Mouse (Mus musculus): ENCODE data around the gene Tmx4. TPM values are rescaled to one million over a fixed set of nuclear protein-coding genes. Genes with fewer than 3 reads are reported as not detected.

The Tmx4 gene
- total RNA-seq, 4 experiments from 2014 or later = 163 to 186 (median 170) TPM

- no peak for DNase-seq (ENCODE audit: low spot score in 2 of 2)
These were observed 84.5 kb downstream of the Tmx4 start for GRCm38 (mm10) chr2:134559422-134559821.

GRCm38 (mm10) chr2:134554221-134554727, 89.7 kb downstream of the Tmx4 start, which contains the start of gene Hao1:
Hao1 (minus strand) TSS chr2:134554368.
- DNase-seq (ENCODE audit: low spot score in 2 of 2) = no peak

GRCm38 (mm10) chr2:134552358-134552757, 91.6 kb downstream of the Tmx4 start:
- no peak for DNase-seq (ENCODE audit: low spot score in 2 of 2)

GRCm38 (mm10) chr2:134549770-134550169, 94.2 kb downstream of the Tmx4 start:
- DNase-seq (ENCODE audit: low spot score in 2 of 2) = peak; percentile 13 to 67

- no peak for DNase-seq (ENCODE audit: low spot score in 2 of 2)
These were observed 98.8 kb downstream of the Tmx4 start for GRCm38 (mm10) chr2:134545116-134545515.

GRCm38 (mm10) chr2:134544321-134545065, 99.5 kb downstream of the Tmx4 start:
- DNase-seq (ENCODE audit: low spot score in 2 of 2) = no peak

Other genes starting within 250 kb of the Tmx4 start
- not detected for gene Hao1, start 89.8 kb downstream of the Tmx4 start, total RNA-seq (2022)
- 100 to 1,000 TPM; 130 to 150 (median 139) TPM for gene Plcb1, start 141.9 kb upstream of the Tmx4 start, total RNA-seq (2022)

All from layer of hippocampus, adult 8-10 months (tissue).